Mouse (Mus musculus): Measurements from ENCODE around the gene Pigq.

DNA sequence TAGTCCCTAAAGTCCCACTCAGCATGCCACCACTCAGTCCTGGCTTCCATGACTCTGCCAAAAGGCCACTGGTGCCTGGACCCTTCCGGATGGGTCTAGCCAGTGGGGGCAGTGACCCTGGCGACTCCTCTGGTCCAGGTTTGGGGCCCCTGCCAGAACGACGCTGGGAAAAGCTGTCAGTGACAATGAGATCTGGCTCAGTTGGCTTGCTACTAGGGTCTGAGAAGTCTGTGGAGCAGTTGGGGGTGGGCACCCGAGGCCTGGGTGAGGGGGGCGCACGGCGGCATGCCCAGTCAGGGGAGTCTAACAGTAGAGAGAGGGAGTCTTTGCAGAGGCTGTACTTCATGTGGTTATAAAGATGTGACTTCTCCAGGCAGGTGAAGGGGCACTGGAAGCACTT lies 3.3 kb upstream of the Pigq start:
- TF ChIP-seq POLR2A (IDR thresholded peaks at IDR 0.05; ENCODE audit: low read depth, low read length): no peak
- no peak for TF ChIP-seq CTCF (conservative IDR thresholded peaks at IDR 0.05; ENCODE audit: insufficient read depth, insufficient read length, low read depth, low read length)

All from kidney, adult 2 months (tissue).